12 mouse cellular contexts compared by ENCODE assay signal in genomic region chr4:149337353-149337752, GRCm38 (mm10). TPM values are rescaled to one million over a fixed set of nuclear protein-coding genes. Genes with fewer than 3 reads are reported as not detected.
DNase-seq lines count a peak whose midpoint lies in the region; ATAC-seq and TF ChIP-seq lines count a peak whose summit lies in the region.
"Had no signal": no experiment of that assay in that cellular context is flagged by ENCODE, and none has a peak within 500 bp of the region (broad histone marks: within the 10 kb centered on the region; RNA-seq: fewer than 3 reads in every experiment).

No protein-coding gene starts in this region.

- 0 out of 2 replicates have a peak, but pooled peaks have one; percentile 5 for ATAC-seq in heart, embryonic 12.5 days (ENCODE audit: insufficient number of reproducible peaks, low FRiP score)
- ATAC-seq: activated CD4-positive, CD25-positive, alpha-beta regulatory T cell, adult 4 months; hindbrain, embryonic 16.5 days had no signal

- no peaks in the 10 kb centered on the region for H3K27me3 ChIP-seq in heart, embryonic 12.5 days (replicated peaks)

- 15% methylated on average over 9 of the region's 9 CpGs for WGBS in heart, embryonic 12.5 days

- TF ChIP-seq CTCF in left cerebral cortex, adult 2 months (IDR thresholded peaks at IDR 0.05): no peak
- no peak for TF ChIP-seq CTCF in cortical plate, adult 2 months (IDR thresholded peaks at IDR 0.05; ENCODE audit: extremely low read depth, insufficient read depth, low read length)

- H3K27ac ChIP-seq in left cerebral cortex, adult 2 months: peak overlapping the region; percentile 66
- H3K27ac ChIP-seq in cortical plate, adult 2 months (ENCODE audit: insufficient read depth, low read length): peak overlapping the region; percentile 49
- H3K27ac ChIP-seq in heart, embryonic 12.5 days (ENCODE audit: poor library complexity, severe bottlenecking): peak overlapping the region; percentile 39

- no peak for TF ChIP-seq POLR2A in cortical plate, adult 2 months (IDR thresholded peaks at IDR 0.05; ENCODE audit: extremely low read depth, insufficient read depth, low read length)

- H3K9me3 ChIP-seq in heart, embryonic 12.5 days (replicated peaks): no peaks in the 10 kb centered on the region

- no peak overlapping the region for H3K4me3 ChIP-seq in left cerebral cortex, adult 2 months
- H3K4me3 ChIP-seq in cortical plate, adult 2 months (ENCODE audit: insufficient read depth, low read length): no peak overlapping the region
- no peak overlapping the region for H3K4me3 ChIP-seq in heart, embryonic 12.5 days

- H3K36me3 ChIP-seq in heart, embryonic 12.5 days: peaks cover 63% of the 10 kb centered on the region

- H3K4me2 ChIP-seq in heart, embryonic 12.5 days: no peak overlapping the region

- DNase-seq in left cerebral cortex, adult 2 months (ENCODE audit: extremely low spot score in 1 of 2, low spot score in 2 of 2): no peak
- DNase-seq in left cerebral cortex, postnatal 36 days (ENCODE audit: low spot score in 2 of 2): no peak
- no peak for DNase-seq in lung, adult 18-20 months
- DNase-seq in lung, postnatal 36 days: no peak
- DNase-seq in left cerebral cortex, adult 9 months (ENCODE audit: low spot score in 2 of 2): no peak
- DNase-seq: kidney, adult 8-10 months; lung, adult 2 months; thymus, postnatal 25 days had no signal

- peaks cover 2% of the 10 kb centered on the region for H3K4me1 ChIP-seq in cortical plate, adult 2 months (ENCODE audit: control insufficient read depth, insufficient read depth, low read length)
- peaks cover 61% of the 10 kb centered on the region for H3K4me1 ChIP-seq in heart, embryonic 12.5 days (replicated peaks)

- H3K9ac ChIP-seq in heart, embryonic 12.5 days: no peak overlapping the region

- intact Hi-C loops in left cerebral cortex, adult 2 months (cut with DNase I): no loop called here
- intact Hi-C loops in left cerebral cortex, postnatal 36 days (cut with DNase I): no loop called here

RNA-seq across cellular contexts. Expression of gene Kif1b, which starts 29.9 kb away (rescaled TPM):
- total RNA-seq in left cerebral cortex, adult 2 months (2021): 100 to 1,000 TPM; 444 to 487 TPM
- total RNA-seq in left cerebral cortex, postnatal 36 days (2021): 100 to 1,000 TPM; 448 to 452 TPM
- 229 and 234 TPM in 2 replicates for polyA plus RNA-seq in cortical plate, adult 2 months (2012; rRNA removed)
- 60.1 and 62.9 TPM in 2 replicates for polyA plus RNA-seq in heart, embryonic 12.5 days (2016; fragmentation: Nextera tagmentation; extraction: Ambion mirVana)
